Mouse (Mus musculus): ENCODE measurements at regions not wholly inside any gene's neighbourhood (a gene's known extent, or its start where the extent isn't known, plus 50 kb on each side); places are given as distances from the start of the nearest gene placed in this dataset.

DNA sequence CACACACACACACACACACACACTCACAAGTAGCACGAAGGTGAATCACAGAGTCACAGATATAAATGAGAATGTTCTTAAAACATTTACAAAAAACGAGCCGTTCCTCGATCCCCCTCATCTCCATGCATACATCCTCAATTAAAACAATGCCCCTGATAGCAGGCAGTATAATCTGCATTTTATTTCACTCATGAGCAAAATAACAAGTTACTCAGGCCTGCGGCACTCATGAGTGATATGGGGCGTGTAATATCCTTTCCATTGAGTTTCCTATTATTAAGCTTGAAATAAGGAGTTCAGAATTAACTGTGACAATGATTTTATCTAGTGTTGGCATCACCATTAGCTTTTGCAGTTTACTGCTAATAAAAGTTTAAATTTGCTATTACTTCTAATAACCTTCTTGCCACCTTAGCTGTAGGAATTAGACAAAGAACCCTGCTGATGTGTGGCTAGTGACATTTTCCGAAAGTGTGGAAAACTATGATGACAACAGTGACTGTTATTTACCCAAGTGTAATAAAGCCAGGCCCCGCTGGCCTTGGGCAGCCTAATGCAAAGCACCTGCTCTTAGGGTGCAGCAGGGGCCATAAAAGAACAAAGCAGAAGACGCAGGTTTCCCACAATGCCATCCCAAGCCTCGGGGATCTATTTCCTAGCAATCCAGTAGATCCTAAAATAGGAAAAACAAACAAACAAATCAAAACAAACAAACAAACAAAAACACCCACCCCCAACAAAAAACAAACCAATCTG lies 592.0 kb downstream of the Ttll7 start:
- DNase-seq (ENCODE audit: low read depth): no peak

GRCm38 (mm10) chr3:147445066-147445844 lies 593.1 kb downstream of the Ttll7 start:
- no peak for DNase-seq (ENCODE audit: low read depth)

GRCm38 (mm10) chr3:147445884-147446283 lies 593.7 kb downstream of the Ttll7 start:
- no peak for DNase-seq (ENCODE audit: low read depth)

DNA sequence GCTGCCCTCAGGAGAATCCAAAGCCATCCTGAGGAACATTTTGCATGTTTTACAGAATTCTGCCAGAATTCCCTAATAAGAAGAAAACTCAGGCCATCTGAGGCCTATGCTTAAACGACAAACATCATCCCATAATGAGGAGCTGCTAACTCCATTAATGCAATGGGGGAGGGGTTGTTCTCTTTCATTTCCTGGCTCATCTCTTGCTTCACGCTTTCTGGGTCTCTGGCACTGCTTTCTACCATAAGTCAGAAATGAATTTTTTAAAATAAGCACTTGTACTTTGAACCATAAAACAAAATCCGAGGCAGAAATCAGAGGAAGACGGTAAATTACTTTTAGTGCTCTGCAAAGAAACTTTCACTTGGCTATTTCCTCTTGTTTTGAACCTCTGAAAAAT lies 600.0 kb downstream of the Ttll7 start:
- DNase-seq (ENCODE audit: low read depth): no peak

DNA sequence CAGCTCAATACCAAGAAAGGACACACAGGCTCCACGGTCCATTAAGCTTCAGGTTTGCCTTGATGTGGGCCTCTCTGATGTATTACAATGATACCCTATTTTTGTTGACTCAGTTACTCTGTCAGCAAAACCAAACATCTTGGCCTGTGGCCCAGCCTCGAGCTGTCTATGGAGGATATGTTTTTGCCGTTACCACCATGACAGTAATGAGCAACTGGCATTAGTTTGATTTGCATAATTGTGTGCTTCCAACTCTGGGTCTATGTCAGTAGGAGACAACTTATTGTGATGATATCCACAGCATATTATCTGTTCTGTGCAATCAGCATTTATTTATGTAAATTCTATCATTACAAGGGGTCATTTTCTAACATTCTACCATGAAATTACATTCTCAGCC lies 603.2 kb downstream of the Ttll7 start:
- no peak for DNase-seq (ENCODE audit: low read depth)

GRCm38 (mm10) chr3:147456294-147456693 lies 604.1 kb downstream of the Ttll7 start:
- no peak for DNase-seq (ENCODE audit: low read depth)

DNA sequence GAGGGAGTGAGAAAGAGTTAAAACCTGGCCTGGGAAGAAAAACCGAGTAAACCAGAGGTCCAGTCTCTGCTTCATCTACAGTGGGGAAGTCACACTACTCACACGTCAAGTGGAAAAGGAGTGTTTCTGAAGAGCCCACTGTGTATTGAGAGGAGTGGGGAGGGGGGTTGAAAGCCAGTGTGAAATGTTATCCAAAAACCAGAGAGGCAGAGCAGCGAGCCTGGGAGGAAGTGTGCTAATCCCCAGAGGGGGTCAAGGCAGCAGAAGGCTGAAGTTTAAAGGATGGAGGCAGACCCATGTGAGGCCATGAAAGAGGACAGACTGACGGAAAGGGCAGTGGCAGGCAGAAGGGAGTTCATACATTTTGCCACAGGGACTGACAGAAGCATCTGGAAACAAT lies 605.9 kb downstream of the Ttll7 start:
- DNase-seq (ENCODE audit: low read depth): no peak

- no peak for DNase-seq (ENCODE audit: low read depth)
Measured at GRCm38 (mm10) chr3:147479890-147480289, 627.7 kb downstream of the Ttll7 start.

Measured in 416B (cell line).